Mouse (Mus musculus) inflammation-experienced regulatory T-cells, adult 16 weeks (primary cell): Measurements from ENCODE around the gene Gpank1. TPM values are rescaled to one million over a fixed set of nuclear protein-coding genes. Genes with fewer than 3 reads are reported as not detected.

Experiments used
- polyA plus RNA-seq: library from polyadenylated mRNA; unstranded; fragments of 100-300 nt; shearing (Covaris generic); gene quantifications from one replicate; pipeline ENCODE4 v1.2.1, GENCODE M21; 2017

Gene Gpank1
- 62.3 TPM for polyA plus RNA-seq

DNA sequence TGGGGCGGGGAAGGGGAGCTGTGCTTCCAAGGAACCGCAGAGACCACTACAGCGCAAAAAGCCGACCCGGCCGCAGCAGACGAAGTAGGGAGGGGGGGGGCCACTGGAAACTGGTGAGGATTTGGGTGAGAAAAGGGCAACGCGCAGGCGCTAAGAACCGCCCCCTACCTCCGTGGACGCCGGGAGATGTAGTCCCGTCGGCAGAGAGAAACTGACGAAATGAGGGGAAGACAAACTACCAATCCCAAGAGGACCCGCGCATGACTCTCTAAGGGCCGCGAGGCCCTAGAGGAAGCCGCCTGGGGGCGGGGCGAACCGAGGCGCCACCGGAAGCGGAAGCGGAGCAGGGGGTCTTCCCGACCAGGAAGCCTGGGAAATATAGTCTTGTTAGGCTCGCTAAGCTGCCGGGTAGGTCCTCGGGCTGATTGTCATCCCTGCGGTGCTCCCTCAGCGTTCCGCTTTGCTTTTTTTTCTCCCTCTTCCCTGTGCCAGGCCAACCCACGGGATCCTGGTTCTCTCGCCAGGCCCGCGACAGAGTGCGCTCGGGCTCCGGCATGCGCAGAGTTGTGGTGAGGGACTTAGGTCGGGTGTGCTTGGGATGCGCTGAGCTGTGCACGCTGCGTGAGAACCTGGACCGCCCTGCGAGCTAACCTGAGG is at the start of gene Gpank1:
Gene Gpank1, plus strand, starts transcription at position 313 of the 657 bp plus-strand sequence.

DNA sequence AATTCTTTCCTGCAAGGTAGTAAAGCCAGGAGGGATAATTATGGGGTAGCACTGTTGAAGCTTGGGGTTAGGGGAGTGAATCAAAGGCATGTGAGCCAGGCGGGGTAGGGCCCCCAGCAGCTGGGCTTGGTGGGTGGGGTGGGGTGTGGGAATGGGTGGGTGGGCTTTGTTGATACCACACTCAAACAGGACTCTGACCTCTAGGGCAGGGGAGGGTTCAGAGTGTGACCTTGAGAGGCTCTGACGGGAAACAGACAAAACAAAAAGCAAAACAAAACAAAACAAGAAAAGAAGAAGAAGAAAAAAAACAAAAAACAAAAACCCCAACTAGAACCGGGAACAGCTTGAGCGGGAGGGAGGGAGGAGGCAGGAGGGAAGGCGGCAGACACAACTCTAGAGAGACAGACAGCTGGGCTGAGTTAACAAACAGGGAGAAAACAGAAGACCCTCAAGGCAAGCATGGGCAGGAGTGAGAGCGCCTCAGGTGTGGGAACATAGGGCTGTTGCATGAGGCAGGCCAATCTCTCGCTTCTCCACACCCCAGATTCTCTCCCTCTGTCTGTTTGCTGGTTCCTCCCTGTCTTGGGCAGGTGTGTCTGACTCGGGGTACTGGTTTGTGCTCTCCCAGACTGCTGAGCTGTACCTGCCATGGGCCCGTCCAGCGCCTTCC is 44.6 kb upstream of the Gpank1 start, which contains the start of gene Ly6g6e:
Gene Ly6g6e, plus strand, starts transcription at position 396 of the 670 bp plus-strand sequence.

DNA sequence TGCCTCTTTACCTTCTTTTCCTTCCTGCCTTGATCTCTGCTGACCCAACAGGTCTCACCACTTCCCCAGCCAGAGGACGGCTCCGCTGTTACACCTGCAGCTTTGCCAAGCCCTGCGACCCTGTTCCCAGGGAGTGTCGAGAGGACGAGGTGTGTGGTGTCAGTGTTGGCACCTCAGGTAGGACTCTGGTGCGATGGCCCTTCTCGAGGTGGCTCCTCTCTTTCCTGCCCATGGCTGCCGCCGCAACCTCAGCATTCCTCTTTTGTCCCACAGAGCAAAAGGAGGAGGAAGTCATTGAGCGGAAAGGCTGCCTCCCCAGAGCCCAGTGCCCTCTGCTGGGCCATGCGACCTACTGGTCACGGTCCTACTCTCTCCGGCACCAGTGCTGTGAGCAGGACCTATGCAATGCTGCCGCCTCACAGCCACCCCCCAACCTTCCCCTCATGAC is 43.4 kb upstream of the Gpank1 start, which contains the start of gene Ly6g6d:
Gene Ly6g6d, minus strand, starts transcription at position 280 of the 448 bp plus-strand sequence.

GRCm38 (mm10) chr17:35085208-35085865 is 35.9 kb upstream of the Gpank1 start, which contains the start of gene Ly6g6f:
TSS of gene Ly6g6f (minus strand) at chr17:35085610.

DNA sequence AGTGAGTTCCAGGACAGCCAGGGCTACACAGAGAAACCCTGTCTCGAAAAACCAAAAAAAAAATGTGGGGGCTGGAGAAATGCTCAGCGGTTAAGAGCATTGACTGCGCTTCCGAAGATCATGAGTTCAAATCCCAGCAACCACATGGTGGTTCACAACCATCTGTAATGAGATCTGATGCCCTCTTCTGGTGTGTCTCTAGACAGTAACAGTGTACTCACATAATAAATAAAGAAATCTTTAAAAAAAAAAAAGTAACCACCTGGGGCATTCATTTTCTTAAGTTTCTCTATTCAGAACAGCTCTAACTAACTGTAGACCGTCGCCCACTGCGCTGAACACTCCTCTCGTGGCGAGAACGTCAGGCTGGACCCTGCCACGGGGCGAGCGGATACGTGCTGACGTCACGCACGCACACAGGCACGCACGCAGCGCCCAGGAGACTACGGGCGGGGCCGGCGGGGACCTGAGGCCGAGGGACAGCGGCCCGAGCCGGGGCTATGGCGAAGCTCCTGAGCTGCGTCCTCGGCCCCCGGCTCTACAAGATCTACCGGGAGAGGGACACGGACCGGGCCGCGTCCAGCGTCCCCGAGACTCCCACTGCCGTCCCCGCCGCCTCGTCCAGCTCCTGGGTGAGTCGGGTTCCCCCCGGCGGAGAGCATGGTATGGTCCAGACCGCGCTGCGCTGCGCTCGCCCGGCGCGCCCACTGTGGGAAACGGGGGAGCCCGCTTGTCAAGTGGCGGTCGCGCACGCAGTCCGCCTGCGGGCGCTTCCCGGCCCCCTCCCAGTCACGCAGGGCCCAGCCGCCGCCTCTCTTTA is 32.2 kb upstream of the Gpank1 start, which contains the start of gene Abhd16a:
Gene Abhd16a, plus strand, starts transcription at position 439 of the 820 bp plus-strand sequence.

GRCm38 (mm10) chr17:35108097-35108496 is 13.2 kb upstream of the Gpank1 start, which contains the start of gene Ly6g5c:
TSS of gene Ly6g5c (plus strand) at chr17:35108279.

GRCm38 (mm10) chr17:35115046-35116019 is 5.9 kb upstream of the Gpank1 start, which contains the start of gene Ly6g5b:
TSS of gene Ly6g5b (minus strand) at chr17:35115428.

DNA sequence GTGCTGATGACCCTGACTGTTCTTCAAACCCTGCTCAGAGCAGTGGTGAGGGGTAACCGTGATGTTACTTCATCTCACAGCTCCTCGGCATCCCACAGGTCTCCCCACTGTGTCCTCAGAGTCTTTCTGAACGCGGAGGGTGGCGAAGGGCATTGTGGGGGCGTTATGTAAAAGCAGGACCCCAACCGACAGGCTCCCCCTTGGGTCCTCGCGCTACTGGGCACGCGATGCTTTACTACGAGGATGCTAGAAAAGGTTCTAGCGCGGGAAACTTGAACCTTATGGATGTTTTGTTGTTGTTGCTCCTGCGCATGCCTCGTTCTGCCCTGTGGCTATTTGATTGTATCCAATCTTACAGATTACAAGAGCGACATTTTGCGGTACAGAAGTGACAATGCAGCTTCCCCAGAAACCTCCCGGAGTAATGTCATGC is 632 bp downstream of the Gpank1 start, which contains the start of gene Csnk2b:
Gene Csnk2b, minus strand, starts transcription at position 183 of the 433 bp plus-strand sequence.

GRCm38 (mm10) chr17:35126206-35126611 is 5.0 kb downstream of the Gpank1 start, which contains the start of gene D17H6S53E:
TSS of gene D17H6S53E (plus strand) at chr17:35126373.

GRCm38 (mm10) chr17:35131500-35132173 is 10.4 kb downstream of the Gpank1 start, which contains the start of gene Apom:
TSS of gene Apom (minus strand) at chr17:35132050.

DNA sequence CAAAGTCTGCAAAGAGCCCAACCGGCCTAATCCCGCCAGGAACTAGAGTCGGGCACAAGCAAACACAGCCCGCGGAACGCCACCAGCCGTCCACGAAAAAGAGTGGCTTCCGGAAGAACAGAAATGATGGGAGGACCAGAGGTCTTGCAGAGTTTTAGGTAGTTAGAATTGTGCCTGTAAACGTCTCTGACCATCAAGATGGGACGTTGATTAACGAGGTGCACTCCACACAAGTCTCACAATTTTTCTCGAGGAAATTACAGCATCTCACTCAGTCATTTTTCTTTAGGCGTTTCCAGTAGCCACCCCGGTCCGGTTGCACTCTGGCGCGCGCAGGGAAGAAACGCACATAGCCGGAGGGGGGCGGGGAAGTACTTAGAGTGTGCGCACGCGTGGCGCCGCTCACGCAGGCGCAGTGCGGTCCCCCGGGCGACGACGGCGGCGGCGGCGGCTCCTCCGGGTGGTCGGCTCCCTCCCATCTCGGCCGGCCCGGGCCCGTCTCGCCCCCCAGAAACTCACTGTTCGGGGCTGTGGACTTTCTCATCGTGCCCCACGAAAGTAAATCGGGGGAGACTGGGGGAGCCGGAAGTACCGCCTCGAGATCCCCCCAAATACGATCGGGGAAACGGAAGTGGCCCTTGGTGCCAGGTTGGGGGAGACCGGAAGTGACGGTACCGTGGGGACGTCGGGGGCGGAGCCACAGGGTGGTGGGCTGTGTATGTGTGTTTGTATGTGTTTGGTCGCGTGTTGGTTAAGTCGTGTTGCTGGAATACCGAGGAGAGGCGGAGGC is 13.7 kb downstream of the Gpank1 start, which contains the start of gene Bag6:
Gene Bag6, plus strand, starts transcription at position 378 of the 790 bp plus-strand sequence.

GRCm38 (mm10) chr17:35164568-35165450 is 43.6 kb downstream of the Gpank1 start, which contains the start of gene Prrc2a:
TSS of gene Prrc2a (minus strand) at chr17:35164897.

Other genes starting within 250 kb of the Gpank1 start
- 0.66 TPM for gene Zbtb12, start 242.0 kb upstream of the Gpank1 start, polyA plus RNA-seq
- gene Gm20547, start 239.4 kb upstream of the Gpank1 start, polyA plus RNA-seq = not detected
- 3.3 TPM for gene C2, start 223.2 kb upstream of the Gpank1 start, polyA plus RNA-seq
- gene Ehmt2, start 223.0 kb upstream of the Gpank1 start, polyA plus RNA-seq = 45.6 TPM
- not detected for gene Slc44a4, start 207.0 kb upstream of the Gpank1 start, polyA plus RNA-seq
- gene Neu1, start 190.2 kb upstream of the Gpank1 start, polyA plus RNA-seq = 107 TPM
- 15.1 TPM for gene Hspa1b, start 162.2 kb upstream of the Gpank1 start, polyA plus RNA-seq
- gene Gm20481, start 151.5 kb upstream of the Gpank1 start, polyA plus RNA-seq = not detected
- gene Hspa1a, start 149.3 kb upstream of the Gpank1 start, polyA plus RNA-seq = 4.3 TPM
- 0.13 TPM for gene Hspa1l, start 148.8 kb upstream of the Gpank1 start, polyA plus RNA-seq
- 60.3 TPM for gene Lsm2, start 139.6 kb upstream of the Gpank1 start, polyA plus RNA-seq
- 276 TPM for gene Vars, start 120.5 kb upstream of the Gpank1 start, polyA plus RNA-seq
- 0.44 TPM for gene Vwa7, start 104.9 kb upstream of the Gpank1 start, polyA plus RNA-seq
- 4.4 TPM for gene Sapcd1, start 93.4 kb upstream of the Gpank1 start, polyA plus RNA-seq
- gene Msh5, start 74.7 kb upstream of the Gpank1 start, polyA plus RNA-seq = 1.5 TPM
- gene Clic1, start 71.5 kb upstream of the Gpank1 start, polyA plus RNA-seq = 611 TPM
- 2.5 TPM for gene Ddah2, start 62.4 kb upstream of the Gpank1 start, polyA plus RNA-seq
- not detected for gene Ly6g6c, start 56.1 kb upstream of the Gpank1 start, polyA plus RNA-seq
- gene Mpig6b, start 55.3 kb upstream of the Gpank1 start, polyA plus RNA-seq = not detected
- gene Ly6g6e, start 44.6 kb upstream of the Gpank1 start, polyA plus RNA-seq = not detected
- not detected for gene Ly6g6d, start 43.4 kb upstream of the Gpank1 start, polyA plus RNA-seq
- gene Ly6g6f, start 35.8 kb upstream of the Gpank1 start, polyA plus RNA-seq = not detected
- gene Abhd16a, start 32.2 kb upstream of the Gpank1 start, polyA plus RNA-seq = 86.4 TPM
- gene Ly6g5c, start 13.2 kb upstream of the Gpank1 start, polyA plus RNA-seq = not detected
- 2.4 TPM for gene Ly6g5b, start 6.0 kb upstream of the Gpank1 start, polyA plus RNA-seq
- gene Csnk2b, start 598 bp downstream of the Gpank1 start, polyA plus RNA-seq = 279 TPM
- gene D17H6S53E, start 4.9 kb downstream of the Gpank1 start, polyA plus RNA-seq = 5.5 TPM
- gene Apom, start 10.6 kb downstream of the Gpank1 start, polyA plus RNA-seq = not detected
- 48.9 TPM for gene Bag6, start 13.7 kb downstream of the Gpank1 start, polyA plus RNA-seq
- 17.8 TPM for gene Prrc2a, start 43.4 kb downstream of the Gpank1 start, polyA plus RNA-seq
- gene Aif1, start 54.6 kb downstream of the Gpank1 start, polyA plus RNA-seq = 7.4 TPM
- gene Lst1, start 67.0 kb downstream of the Gpank1 start, polyA plus RNA-seq = 9.5 TPM
- 1,703 TPM for gene Ltb, start 73.0 kb downstream of the Gpank1 start, polyA plus RNA-seq
- gene Tnf, start 80.6 kb downstream of the Gpank1 start, polyA plus RNA-seq = 46.9 TPM
- 140 TPM for gene Lta, start 83.9 kb downstream of the Gpank1 start, polyA plus RNA-seq
- gene Gm16181, start 99.4 kb downstream of the Gpank1 start, polyA plus RNA-seq = 1.6 TPM
- gene Atp6v1g2, start 112.2 kb downstream of the Gpank1 start, polyA plus RNA-seq = 8.7 TPM
- gene Nfkbil1, start 114.3 kb downstream of the Gpank1 start, polyA plus RNA-seq = 23.1 TPM
- 257 TPM for gene Ddx39b, start 120.3 kb downstream of the Gpank1 start, polyA plus RNA-seq
- gene H2-D1, start 141.3 kb downstream of the Gpank1 start, polyA plus RNA-seq = 7,111 TPM
- gene H2-Q1, start 198.9 kb downstream of the Gpank1 start, polyA plus RNA-seq = 0.34 TPM
- gene H2-Q2, start 220.8 kb downstream of the Gpank1 start, polyA plus RNA-seq = 20.6 TPM